Mouse (Mus musculus) CD4-positive helper T cell, adult 2 months (primary cell): ENCODE results near the gene Smim24.

Experiments
- DNase-seq: peaks from one replicate; pipeline ENCODE4 v3.0.0-alpha.2; 2012; ENCODE audit warnings: low read depth, missing footprints, low spot score

Smim24 gene

GRCm38 (mm10) chr10:81421041-81421796, 28.4 kb downstream of the Smim24 start:
- DNase-seq = no peak

DNA sequence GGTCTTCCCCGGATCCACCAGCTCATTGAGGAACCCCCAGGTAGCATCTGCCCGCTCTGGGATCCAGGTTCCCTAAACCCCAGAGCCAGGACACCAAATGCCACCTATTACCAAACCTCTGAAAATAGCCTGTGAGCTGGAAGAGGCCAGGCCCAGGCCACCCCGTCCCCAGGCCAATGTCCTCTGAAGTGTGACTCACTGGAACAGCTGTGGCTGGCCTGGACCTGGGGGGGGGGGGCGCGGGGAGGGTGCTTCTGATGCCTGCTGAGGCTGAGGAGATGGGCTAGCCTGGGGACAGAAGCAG, 28.9 kb downstream of the Smim24 start:
- DNase-seq = no peak

DNA sequence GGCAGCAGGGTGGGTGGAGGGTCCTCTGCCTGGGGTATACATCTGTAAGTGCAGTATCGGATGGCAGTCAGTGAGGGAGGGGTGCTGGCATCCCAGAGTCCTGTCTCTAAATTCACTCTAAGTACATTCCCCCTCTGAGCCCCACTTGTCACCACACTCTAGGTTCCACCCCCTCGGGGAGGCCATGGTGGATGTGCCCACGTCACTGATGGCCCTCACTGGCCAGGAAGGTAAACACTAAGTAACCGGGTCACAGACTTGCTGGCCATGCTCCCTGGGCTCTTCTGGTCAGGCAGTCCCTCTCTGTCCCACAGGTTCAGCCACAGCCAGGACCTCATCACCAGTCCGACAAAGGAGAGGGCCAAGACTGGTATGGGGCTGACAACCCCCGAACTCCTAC, 29.3 kb downstream of the Smim24 start:
- no peak for DNase-seq

DNA sequence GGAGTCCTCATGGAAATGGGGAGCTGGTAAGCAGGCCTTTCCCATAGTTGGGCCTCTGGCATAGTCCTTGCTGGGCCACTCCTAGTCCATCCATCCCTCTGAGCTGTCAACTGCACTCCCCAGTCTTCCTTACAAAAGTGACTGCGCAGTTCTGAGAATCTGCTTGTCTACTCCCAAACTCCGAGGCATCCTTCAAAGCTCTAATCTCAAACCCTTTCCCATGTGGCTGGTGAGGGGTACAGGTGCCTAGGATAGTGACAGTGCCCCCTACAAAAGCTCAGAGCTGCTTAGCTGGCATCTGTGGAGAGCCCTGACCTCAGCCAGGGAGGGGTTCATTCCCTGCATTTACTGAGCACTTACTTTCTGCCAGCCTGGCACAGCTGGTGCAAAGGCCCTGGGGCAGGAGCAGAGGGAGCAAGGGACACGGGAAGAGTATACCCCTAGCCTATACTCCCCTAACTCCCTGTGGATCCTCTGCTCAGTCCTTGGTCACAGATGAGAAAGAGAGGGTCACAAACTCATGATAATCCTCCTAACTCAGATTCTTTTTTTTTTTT, 29.9 kb downstream of the Smim24 start:
- DNase-seq = no peak

DNA sequence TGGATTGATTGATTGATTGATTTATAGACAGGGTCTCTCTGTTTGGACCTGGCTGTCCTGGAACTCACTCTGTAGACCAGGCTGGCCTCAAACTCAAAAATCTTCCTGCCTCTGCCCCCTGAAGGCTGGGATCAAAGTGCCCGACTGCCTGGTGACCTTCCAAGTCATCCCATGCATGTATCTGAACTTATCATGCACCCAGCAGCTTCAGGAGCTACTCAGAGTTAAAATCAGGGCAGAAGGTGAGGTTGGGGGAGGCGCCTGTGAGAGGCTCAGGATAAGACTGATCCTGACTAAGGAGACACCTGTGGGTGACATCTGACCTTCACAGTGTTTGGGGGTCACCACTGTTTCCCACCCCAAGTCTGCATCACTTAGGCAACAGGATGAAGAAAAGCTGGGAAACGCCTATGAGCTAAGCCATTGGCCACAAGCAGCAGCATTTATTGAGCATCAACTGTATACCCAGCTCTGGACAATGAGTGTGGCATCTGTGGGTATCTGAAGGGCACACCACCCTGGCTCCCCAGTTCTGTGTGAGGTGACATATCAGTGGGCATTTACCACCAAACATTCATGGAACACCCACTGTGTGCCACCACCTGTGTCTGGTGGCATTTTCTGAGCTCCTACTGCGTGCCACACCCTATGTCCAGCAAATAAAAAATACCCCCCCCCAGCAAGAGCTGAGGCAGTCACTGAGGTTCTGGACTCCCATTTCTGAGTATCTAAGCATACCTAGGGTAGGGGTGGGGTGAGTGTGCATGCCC, 30.8 kb downstream of the Smim24 start:
- no peak for DNase-seq

GRCm38 (mm10) chr10:81424246-81425051, 31.6 kb downstream of the Smim24 start:
- DNase-seq = no peak

DNA sequence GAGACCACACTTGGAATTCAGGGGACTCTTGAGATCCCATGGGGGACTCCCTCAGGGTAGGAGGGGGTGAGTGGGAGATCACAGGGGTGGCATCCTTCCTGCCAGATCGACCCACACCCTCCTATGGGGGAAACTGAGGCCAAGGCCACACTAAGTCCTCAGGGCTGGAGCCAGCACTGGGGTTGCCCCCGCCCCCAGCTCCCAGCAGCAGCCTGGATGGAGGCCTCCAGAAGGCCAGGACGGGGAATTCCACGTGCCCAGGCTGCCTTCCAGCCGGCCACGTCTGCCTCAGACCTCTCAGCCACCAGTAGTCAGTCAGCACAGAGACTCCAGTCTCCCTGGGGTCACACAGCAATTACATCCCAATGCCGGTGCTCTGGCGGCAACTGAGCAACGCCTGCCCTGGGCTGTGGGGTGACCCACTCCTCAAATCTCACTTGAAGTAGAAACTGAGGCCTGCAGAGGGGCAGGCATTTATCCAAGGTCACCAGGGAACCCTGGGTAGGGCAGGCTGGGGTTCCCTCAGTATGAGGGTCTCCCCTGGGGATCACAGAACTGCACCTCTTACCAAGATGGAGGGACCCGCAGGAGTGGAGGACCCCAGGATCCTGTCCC, 32.5 kb downstream of the Smim24 start:
- no peak for DNase-seq

DNA sequence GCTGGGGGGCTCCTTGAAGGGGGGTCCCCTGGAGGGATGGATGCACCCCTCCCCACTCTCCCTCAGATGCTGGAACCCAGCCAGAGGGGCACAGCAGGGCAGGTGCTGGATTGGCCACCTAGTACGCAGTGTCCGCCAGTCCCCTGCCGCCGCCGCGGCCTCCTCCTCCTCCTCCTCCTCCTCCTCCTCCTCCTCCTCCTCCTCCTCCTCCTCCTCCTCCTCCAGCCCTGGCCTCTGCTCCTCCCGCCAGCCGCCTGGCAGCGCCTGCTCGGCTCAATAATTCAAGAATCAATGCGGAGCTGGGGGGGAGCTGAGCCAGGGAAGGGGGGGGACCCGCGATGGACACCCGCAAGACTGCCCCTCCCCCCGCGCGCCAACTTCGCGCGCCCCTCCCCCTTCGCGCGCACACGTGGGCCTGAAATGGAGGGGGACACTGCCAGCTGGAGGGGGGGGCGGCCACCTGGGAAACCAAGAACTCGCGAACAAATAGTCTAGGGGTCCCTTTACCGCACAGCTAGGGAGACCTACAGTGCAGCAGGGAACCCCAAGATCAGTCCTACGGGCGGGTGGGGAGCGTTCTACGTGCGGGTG, 33.3 kb downstream of the Smim24 start:
- DNase-seq = no peak

DNA sequence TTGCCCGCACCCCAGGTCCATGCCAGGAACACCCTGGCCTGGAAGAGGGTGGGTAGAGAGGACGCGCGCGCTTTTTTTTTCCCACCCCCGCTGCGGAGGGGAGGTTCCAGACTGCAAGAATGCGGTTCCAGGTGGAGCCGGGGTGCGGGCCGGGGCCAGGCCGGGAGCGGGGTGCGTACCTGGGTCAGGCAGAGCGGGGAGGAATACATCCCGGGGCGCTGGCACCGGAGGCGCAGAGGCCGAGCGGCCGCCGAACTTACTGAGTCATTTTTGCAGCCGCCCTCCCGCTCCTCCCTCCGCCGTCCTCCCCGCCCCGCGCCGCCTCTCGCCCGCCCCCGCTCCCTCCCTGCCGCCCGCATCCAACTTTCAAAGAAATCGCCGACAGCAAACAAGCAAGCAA, 34.0 kb downstream of the Smim24 start:
- DNase-seq = peak; percentile 62

DNA sequence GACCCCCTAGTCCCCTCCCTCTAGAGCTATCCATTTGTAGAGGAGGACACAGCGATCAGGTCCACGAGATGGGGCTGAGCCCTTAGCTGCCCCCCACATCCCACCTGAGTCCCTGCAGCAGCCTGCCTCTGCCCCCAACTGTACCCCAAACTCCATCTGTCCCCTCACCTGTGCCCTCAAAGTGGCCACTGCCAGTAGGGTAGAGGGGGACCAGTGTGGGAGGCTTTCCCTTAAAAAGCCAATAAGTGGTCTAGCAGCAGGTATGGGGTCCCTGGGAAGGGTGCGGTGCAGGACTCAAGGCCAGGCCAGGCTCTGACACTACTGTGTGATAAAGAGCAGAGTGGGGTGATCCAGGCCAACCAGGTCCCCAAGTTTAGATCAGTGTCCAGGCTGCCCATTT, 34.5 kb downstream of the Smim24 start:
- no peak for DNase-seq

- no peak for DNase-seq
Observed at GRCm38 (mm10) chr10:81427804-81428506, 35.1 kb downstream of the Smim24 start.

DNA sequence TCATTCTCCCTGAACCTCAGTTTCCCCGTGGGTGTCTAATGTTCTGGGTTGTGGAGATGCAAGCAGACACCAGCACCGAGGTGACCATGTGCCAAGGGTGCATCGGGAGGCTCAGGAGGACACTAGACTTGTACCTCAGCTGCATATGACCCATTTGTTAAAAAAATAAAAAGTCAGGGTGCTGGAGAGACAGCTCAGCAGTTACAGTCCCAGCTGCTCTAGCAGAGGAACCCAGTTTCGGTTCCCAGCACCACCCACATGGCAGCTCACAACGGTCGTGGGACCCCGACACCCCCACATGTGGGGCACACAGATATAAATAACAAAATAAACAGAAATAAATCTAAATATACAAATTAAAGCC, 35.6 kb downstream of the Smim24 start:
- DNase-seq = no peak

DNA sequence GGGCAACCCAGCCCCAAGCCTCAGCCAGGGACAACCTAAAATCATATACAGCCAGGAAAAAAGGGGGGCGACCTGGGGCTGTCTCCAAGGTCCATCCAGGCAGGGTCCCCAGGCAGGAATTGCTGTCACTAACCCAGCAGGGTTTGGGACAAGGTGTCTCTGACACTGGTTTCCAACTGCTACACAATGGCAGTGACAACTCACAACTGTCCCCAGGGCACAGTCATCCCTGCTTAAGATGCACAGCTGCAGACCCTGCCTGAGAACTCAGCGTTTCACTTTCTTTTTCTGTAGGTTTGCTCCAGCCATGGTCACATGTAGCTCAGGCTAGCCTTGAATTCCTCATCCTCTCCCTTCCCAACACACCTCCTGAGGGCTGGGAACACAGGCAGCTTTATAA, 36.2 kb downstream of the Smim24 start:
- DNase-seq = no peak

- DNase-seq = peak; percentile 85
Observed at GRCm38 (mm10) chr10:81429605-81430061, 36.8 kb downstream of the Smim24 start.

GRCm38 (mm10) chr10:81430141-81430830, 37.4 kb downstream of the Smim24 start:
- peak; percentile 88 for DNase-seq

- peak; percentile 79 for DNase-seq
Observed at GRCm38 (mm10) chr10:81430831-81431525, 38.1 kb downstream of the Smim24 start.

DNA sequence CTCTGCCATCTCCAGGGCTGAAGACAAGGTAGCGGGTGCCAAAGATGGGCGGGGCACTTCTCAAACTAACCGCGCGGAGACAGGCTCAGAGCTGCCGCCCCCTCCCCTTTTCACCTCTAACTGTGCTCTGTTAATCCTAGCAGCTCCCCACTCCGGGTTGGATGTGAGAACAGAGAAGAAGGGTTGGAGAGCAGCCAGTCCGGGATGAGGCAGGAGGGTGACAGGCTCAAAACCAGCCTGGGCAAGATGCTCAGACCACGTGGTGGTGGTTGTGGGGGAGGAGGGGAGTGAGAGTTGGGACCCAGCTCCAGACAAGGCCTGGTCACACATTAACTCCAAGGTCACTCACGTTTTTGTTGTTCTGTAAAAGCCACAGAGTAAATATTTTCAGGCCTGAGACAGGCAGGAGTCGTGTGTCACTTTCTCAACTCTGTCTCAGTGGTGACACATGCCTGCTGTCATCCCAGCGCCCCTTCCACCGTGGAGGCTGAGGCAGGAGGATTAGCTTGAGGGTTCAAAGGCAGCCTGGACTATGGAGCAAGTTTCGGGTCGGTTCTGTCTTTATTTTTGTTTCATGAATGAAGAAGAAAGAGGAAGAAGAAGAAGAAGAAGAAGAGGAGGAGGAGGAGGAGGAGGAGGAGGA, 38.8 kb downstream of the Smim24 start:
- peak; percentile 60 for DNase-seq

- DNase-seq = no peak
Observed at GRCm38 (mm10) chr10:81432169-81432867, 39.5 kb downstream of the Smim24 start.
